Mouse (Mus musculus) kidney, postnatal 25 days (tissue): ENCODE data around the gene Slc47a2.
A peak's percentile ranks its signal among the peaks of the same experiment; 100 is the strongest.

Experiments
- DNase-seq, 2 experiments: peaks; one replicate each; pipeline ENCODE4 v3.0.0; 2021; ENCODE audit warnings: mixed read lengths in 2 of 2

Slc47a2 gene

GRCm38 (mm10) chr11:61278445-61279077, 64.1 kb downstream of the Slc47a2 start:
- DNase-seq, result no peak

GRCm38 (mm10) chr11:61277937-61278336, 64.7 kb downstream of the Slc47a2 start:
- DNase-seq, result no peak

DNA sequence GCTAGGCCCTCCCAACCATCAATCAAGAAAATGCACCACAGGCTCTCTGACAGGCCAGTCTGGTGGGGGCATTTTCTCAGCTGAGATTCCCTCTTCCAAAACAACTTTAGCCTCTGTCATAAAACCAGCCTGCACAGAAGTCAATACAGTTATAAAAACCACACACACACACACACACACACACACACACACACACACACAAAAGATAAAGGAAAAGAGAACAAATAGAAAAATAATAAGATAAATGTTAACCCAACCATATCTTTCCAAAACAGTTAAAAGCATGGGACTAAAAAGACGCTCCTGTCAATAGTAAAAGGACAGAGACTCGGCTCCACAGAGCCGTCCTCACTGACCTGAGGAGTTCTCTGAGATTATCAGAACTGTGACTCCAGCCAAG, 66.2 kb downstream of the Slc47a2 start:
- no peak for DNase-seq

GRCm38 (mm10) chr11:61275106-61275505, 67.6 kb downstream of the Slc47a2 start:
- DNase-seq, result no peak

DNA sequence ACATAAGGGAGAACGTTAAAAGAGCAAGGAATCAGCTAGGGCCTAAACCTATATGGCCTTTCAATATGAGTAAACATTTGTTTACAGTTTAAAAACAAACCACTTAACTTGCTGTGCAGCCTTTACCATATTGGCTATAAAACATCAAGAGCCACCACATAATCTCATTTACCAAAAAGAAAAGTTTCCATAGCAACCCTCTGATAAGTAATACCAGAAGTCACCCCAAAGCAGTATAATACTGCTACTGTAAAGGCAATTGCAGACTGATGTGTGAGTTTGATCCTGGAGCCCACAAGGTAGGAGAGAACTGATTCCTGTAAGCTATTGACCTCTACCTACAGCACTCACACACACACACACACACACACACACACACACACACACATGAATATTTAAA, 68.2 kb downstream of the Slc47a2 start:
- DNase-seq, result no peak

GRCm38 (mm10) chr11:61273928-61274327, 68.7 kb downstream of the Slc47a2 start:
- DNase-seq, result no peak

GRCm38 (mm10) chr11:61271612-61272011, 71.0 kb downstream of the Slc47a2 start:
- no peak for DNase-seq

DNA sequence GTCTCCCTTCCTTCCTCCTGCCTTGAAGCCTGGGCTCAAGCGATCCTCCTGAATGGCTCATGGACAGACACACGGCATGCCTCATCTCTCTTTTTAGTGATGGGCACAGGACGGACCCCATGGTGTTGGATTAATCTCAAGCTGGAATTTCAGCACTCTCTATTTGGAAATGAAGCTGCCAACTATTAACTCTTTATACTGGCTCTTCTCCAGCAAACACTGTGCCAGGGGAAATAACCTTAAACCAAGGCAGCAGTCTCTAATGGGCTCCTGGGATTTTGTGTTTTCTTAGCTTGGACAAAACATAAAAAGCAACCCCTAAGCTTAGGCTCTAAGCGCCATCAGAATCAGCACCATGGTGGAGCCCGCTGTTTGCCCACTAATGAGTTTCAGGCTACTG, 72.3 kb downstream of the Slc47a2 start:
- DNase-seq, result no peak

GRCm38 (mm10) chr11:61268626-61269349, 73.9 kb downstream of the Slc47a2 start:
- DNase-seq, result no peak

- DNase-seq, result peak; percentile 98
Measured at GRCm38 (mm10) chr11:61266551-61267533, 75.8 kb downstream of the Slc47a2 start, which contains the start of gene Aldh3a2. Gene Aldh3a2, minus strand, starts transcription at chr11:61267464.

DNA sequence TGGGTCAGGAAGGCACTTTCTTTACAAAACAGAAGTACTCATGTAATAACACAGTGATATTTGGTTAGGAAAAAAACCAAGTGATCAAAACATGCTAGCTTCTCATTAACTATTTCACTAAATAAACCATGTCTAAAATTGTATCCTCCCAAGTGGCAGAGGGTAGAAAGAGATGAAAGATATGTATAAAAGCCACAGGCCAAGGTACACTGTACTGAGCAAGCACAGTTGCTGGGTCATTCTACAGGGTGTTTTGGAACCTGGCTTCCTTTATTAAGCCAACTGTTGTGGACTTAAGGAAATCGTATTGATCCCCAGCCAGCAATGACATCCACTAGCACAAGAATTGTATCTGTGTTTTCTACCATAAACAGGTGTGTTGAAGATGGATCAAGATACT, 78.8 kb downstream of the Slc47a2 start:
- no peak for DNase-seq

DNA sequence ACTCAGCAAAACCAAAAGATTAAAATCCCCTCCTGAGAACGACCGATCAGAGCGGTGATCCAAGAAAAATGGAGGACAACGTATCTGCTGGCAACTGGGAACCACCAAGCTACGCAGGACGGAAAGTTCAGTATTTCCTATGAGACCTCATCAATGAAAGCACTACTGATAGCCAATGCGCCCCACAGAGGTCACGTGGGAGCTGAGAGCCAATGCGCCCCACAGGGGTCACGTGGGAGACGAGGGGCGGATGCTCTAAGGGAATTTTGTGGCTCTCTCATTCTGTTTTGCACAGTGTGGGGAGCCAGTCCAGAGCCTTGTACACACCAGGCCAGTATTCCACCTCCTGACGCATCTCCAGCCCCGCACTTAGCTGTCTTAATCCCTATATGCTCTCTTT, 80.1 kb downstream of the Slc47a2 start:
- DNase-seq, result no peak

GRCm38 (mm10) chr11:61259106-61259505, 83.6 kb downstream of the Slc47a2 start:
- no peak for DNase-seq

DNA sequence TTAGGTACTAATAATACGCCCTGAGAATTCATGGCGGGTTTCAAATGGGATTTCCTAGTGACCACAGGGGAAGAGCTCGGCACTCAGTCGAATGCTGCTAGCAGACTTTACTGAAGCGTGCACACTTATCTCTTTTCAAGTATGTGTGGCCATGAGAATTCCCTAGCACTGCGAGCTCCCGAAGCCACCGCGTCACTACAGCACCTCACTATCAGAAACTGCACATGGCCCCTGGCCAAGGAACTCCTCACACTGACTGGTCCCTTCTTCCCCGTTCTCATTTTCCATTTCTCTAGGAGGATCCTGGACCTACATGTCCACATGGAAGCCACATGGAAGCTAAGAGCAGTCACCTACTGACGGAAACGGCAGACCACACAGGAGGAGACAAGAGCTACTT, 89.9 kb downstream of the Slc47a2 start:
- DNase-seq, result no peak

- DNase-seq, result no peak
Measured at GRCm38 (mm10) chr11:61251741-61252140, 90.9 kb downstream of the Slc47a2 start.
